Mouse (Mus musculus) midbrain, embryonic 10.5 days (tissue): ENCODE data around the gene Bid. TPM values are rescaled to one million over a fixed set of nuclear protein-coding genes. Genes with fewer than 3 reads are reported as not detected.
A peak's percentile ranks its signal among the peaks of the same experiment; 100 is the strongest.
"Not testable (repeated sequence)": the region's sequence is repeated elsewhere in the genome, so short reads cannot be mapped to it uniquely, and the experiment has no call there.

Experiments used
- DNase-seq: peaks from one replicate; pipeline ENCODE4 v3.0.0-alpha.2; 2017; ENCODE audit warnings: low spot score
- H3K27ac ChIP-seq: fragments of 300-500 bp; sonication (generic); replicated peaks from 2 replicates; pipeline ENCODE4 v1.5.1; 2016; ENCODE audit warnings: mild to moderate bottlenecking
- H3K27me3 ChIP-seq: fragments of 300-500 bp; sonication (generic); 2 replicates; pipeline ENCODE4 v1.6.1; 2016; ENCODE audit warnings: low read depth, mild to moderate bottlenecking; ENCODE audit not compliant: poor library complexity, severe bottlenecking
- H3K36me3 ChIP-seq: fragments of 300-500 bp; sonication (generic); 2 replicates; pipeline ENCODE4 v1.6.1; 2016; ENCODE audit warnings: mild to moderate bottlenecking, moderate library complexity
- H3K4me1 ChIP-seq: fragments of 300-500 bp; sonication (generic); 2 replicates; pipeline ENCODE4 v1.6.1; 2016
- H3K4me3 ChIP-seq: fragments of 300-500 bp; sonication (generic); 2 replicates; pipeline ENCODE4 v1.5.1; 2016; ENCODE audit warnings: mild to moderate bottlenecking, moderate library complexity
- H3K9me3 ChIP-seq: fragments of 300-500 bp; sonication (generic); replicated peaks from 2 replicates; pipeline ENCODE4 v1.6.1; 2016; ENCODE audit warnings: mild to moderate bottlenecking
- WGBS: fragments of 180-500 bp; shearing (Covaris S2); methylation state at CpG from one replicate; pipeline ENCODE4 v1.1.7; 2016; 5-methylcytosine and 5-hydroxymethylcytosine counted together
- polyA plus RNA-seq: library from polyadenylated mRNA; unstranded; fragments of >200 nt; fragmentation: Nextera tagmentation; extraction: Ambion mirVana; gene quantifications from 2 replicates; pipeline ENCODE4 v1.2.1, GENCODE M21; 2016

The Bid gene
- polyA plus RNA-seq, 1 experiment from 2014 or later: 16.6 TPM

DNA sequence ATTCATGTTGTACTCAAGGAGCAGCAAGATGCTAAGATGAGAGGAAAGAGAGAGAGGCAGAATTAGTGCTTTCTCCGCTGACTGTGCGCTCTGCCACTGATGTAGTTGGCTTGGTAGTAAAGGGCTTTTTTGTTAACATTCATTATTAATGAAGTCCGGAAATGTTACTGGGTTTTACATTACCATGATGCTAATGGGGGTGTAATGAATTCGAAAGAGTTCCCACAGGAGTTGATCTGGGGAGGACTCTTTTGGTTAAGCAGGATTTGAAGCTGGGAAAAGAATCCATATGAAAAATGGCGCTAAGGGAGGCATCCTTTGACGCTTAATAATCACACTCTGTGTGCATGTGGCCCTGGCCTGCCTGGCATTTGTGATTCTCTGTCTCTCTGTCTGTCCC is 32.2 kb downstream of the Bid start:
- DNase-seq: no peak
- Histone ChIP-seq H3K4me3 (no peak overlapping the region), H3K9me3 (peaks cover 8% of the 10 kb centered on the region), H3K36me3 (peaks cover 88% of the 10 kb centered on the region), H3K27me3 (no peaks in the 10 kb centered on the region), H3K4me1 (no peaks in the 10 kb centered on the region), H3K27ac (no peak overlapping the region)
- 93% methylated on average over 6 of the region's 6 CpGs for WGBS

DNA sequence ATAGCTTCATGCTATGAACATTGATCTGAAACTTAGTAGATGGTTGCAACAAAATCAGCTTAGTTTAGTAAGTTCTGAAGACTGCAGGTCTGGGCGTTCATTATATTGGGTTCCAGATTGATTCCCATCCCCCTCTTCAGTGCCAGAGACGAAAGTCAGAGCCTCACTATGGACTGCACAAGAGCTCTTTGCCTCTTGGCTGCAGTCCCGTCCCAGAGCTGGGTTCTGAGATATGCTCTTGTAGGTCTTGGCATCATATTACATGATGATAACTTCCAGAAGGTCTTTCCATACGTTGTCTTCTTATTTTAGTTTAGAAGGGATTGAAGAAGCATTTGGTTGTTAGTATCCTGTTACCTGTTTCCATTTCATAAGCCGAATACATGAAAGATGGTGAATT is 37.6 kb downstream of the Bid start:
- Histone ChIP-seq H3K27ac (no peak overlapping the region), H3K9me3 (peaks cover 8% of the 10 kb centered on the region), H3K36me3 (peaks cover 87% of the 10 kb centered on the region), H3K4me3 (no peak overlapping the region), H3K27me3 (no peaks in the 10 kb centered on the region), H3K4me1 (no peaks in the 10 kb centered on the region)
- 87% methylated on average over 5 of the region's 5 CpGs for WGBS
- DNase-seq: no peak

DNA sequence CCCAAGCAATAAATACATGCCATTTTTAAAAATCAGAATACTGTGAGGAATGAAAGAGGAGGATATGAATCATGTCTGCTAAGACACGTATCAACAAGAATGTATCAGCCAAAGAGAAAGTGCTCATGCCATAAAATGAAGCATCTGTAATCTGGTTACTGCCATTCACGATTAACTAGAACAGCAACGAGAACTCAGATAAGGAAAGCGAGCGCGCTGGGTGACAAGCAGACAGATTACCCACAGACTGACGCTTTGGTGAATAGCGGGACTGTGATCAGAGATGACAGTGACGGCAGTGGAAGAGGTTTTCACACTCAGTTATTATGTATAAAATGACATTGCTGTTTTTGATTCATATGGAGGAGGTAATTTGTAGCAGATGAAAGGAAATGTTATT is 42.8 kb downstream of the Bid start:
- Histone ChIP-seq H3K36me3 (peaks cover 58% of the 10 kb centered on the region), H3K9me3 (no peaks in the 10 kb centered on the region), H3K27ac (no peak overlapping the region), H3K27me3 (no peaks in the 10 kb centered on the region), H3K4me1 (no peaks in the 10 kb centered on the region), H3K4me3 (no peak overlapping the region)
- no peak for DNase-seq
- 92% methylated on average over 9 of the region's 9 CpGs for WGBS

DNA sequence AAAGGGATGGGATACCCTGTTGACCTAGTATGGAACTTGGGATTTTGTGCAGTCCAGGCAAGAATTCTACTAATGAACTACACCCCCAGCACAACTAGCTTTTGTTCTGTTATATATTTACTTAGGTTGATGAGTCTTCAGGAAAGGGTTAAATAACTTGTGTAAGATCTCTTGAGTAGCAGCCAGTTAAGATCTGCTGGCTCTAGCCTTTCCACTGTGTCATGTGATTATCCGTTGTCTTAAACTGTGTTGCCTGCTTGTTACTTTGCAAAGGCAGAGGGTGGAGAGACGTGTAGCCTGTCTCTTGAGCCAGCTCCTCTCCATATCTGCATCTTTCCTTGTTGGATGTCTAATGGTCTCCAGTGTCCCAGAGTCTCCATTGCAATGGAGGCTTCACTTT is 45.4 kb downstream of the Bid start:
- 87% methylated on average over 2 of the region's 2 CpGs for WGBS
- no peak overlapping the region for H3K27ac ChIP-seq
- no peak overlapping the region for H3K4me3 ChIP-seq
- H3K9me3 ChIP-seq: no peaks in the 10 kb centered on the region
- H3K36me3 ChIP-seq: peaks cover 49% of the 10 kb centered on the region
- no peaks in the 10 kb centered on the region for H3K27me3 ChIP-seq
- H3K4me1 ChIP-seq: no peaks in the 10 kb centered on the region
- no peak for DNase-seq

DNA sequence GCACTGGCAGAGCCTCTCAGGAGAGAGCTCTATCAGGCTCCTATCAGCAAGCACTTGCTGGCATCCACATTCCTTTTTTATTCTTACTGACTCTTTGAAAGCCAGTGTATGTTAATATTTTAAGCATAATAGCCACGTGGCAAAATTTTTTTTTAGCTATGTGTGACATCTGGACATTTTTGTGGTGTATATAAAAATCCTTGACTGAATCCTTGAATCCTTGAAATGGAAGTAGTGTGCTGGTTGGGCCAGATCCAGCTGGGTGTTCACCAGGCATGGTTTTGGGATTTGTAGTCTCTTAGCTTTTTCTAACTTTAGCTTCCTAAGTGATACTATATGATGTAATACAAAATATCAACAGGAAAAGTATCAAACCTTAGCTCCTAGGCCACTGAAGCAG is 47.8 kb downstream of the Bid start:
- 86% methylated on average over 1 of the region's 1 CpGs for WGBS
- no peaks in the 10 kb centered on the region for H3K27me3 ChIP-seq
- H3K4me1 ChIP-seq: no peaks in the 10 kb centered on the region
- no peaks in the 10 kb centered on the region for H3K9me3 ChIP-seq
- H3K27ac ChIP-seq: no peak overlapping the region
- H3K4me3 ChIP-seq: no peak overlapping the region
- peaks cover 60% of the 10 kb centered on the region for H3K36me3 ChIP-seq
- DNase-seq: no peak

DNA sequence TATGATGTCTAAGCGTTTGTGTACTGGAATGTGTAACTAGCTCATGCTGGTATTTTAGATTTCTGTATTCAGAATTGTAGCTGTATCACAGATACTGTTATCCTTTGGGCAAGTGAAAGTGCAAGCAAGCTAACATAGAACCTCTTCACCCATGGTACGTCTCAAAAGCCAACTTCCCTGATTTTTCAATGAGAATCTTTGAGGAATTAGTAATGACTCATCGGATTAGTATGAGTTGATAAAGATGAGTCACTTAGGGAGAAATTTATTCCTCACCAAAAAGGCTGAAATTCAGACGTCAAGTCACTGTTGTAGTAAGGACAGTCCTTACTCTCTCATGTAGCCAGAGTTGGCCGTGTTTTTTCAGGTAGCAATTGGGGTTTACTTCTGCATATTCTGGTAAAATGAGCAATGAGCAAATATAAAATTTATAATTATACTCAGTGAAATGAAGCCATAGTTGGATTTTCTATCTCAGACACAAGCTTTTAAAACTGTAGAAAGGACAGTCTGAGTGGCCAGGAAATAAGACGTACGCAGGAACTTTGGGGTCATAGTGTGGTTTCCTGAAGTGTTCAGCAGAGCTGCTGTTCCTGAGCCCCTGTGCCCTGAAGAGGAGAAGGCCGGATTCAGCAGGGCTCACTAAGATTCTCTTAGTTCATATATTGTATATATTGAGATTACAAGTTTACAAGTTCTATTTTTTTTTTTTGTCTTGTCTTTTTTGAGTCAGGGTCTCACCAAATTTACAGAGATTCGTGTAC is 50.4 kb downstream of the Bid start:
- no peak for DNase-seq
- Histone ChIP-seq H3K27me3 (no peaks in the 10 kb centered on the region), H3K36me3 (peaks cover 63% of the 10 kb centered on the region), H3K4me1 (no peaks in the 10 kb centered on the region), H3K27ac (no peak overlapping the region), H3K4me3 (no peak overlapping the region), H3K9me3 (no peaks in the 10 kb centered on the region)
- WGBS: 90% methylated on average over 9 of the region's 9 CpGs

DNA sequence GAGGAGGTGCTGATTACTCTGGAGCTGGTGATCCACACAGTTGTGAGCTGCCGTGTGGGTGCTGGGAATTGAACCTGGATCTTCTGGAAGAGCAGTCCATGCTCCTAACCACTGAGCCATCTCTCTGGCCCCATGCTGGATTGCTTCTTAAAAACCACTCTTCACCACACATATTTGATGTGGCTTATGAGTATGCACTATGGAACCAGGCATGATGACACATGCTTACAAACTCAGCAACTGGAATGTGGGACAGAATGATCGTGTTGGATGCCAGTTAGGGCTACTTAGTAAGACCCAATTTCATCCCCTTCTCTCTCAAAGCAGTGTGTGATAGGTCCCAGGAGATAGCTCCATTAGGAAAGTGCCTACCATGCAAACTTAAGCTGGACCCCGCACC is 56.6 kb downstream of the Bid start:
- no peak overlapping the region for H3K4me3 ChIP-seq
- peaks cover 57% of the 10 kb centered on the region for H3K36me3 ChIP-seq
- no peak for DNase-seq
- no peak overlapping the region for H3K27ac ChIP-seq
- no peaks in the 10 kb centered on the region; the same call in 1 of the 2 replicates for H3K9me3 ChIP-seq
- H3K27me3 ChIP-seq: no peaks in the 10 kb centered on the region
- peaks cover 16% of the 10 kb centered on the region for H3K4me1 ChIP-seq
- 97% methylated on average over 3 of the region's 3 CpGs for WGBS

DNA sequence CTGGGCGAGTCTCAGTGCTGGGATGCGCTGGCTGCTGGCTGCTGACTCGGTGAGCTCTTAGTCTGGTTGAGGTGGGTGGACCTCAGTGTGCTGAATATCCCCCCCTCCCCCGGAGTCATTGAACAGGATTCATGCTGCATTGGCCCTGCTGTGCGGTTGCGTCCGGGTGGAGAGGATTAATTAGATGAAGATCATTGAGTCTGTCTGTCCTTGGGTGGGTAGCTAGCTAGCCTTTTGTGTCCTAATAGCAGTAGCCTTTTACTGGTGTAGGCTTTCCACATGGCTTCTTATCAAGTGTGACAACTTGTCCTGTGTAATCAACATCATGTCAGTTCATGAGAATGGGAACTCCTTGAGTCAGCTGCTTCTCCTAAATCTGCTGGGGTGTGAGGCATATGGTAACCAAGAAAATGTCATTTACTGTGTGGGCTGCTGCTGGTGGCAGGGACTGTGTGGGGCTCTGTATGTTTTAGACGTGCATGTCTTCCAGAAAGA is 58.4 kb downstream of the Bid start:
- no peak overlapping the region for H3K27ac ChIP-seq
- no peak overlapping the region for H3K4me3 ChIP-seq
- H3K36me3 ChIP-seq: peaks cover 54% of the 10 kb centered on the region

DNA sequence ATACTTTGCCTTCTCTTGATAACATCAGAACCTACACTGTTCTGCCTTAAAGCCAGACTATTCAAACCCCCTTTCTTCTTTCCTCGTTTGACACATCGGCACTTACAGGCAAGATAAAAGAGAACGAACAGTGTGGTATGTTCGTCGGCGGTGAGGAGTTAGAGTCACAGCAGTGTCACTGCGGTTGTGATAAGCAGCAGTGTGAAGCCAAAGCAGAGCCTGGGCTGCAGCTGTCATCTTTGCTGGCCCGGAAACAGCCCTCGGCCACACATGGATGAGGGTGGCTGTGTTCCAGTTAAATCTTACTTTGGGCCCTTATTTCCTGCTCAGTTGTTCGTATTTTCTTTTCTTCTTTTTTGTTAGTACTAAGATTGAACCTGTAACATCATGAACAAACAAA is 62.2 kb downstream of the Bid start:
- H3K27me3 ChIP-seq: no peaks in the 10 kb centered on the region

More for the DNA sequence above, 58.4 kb downstream of the Bid start:
- H3K27me3 ChIP-seq: no peaks in the 10 kb centered on the region
- WGBS: 48% methylated on average over 8 of the region's 8 CpGs
- peak; percentile 45 for DNase-seq
- peaks cover 16% of the 10 kb centered on the region for H3K4me1 ChIP-seq
- no peaks in the 10 kb centered on the region; the same call in 1 of the 2 replicates for H3K9me3 ChIP-seq

DNA sequence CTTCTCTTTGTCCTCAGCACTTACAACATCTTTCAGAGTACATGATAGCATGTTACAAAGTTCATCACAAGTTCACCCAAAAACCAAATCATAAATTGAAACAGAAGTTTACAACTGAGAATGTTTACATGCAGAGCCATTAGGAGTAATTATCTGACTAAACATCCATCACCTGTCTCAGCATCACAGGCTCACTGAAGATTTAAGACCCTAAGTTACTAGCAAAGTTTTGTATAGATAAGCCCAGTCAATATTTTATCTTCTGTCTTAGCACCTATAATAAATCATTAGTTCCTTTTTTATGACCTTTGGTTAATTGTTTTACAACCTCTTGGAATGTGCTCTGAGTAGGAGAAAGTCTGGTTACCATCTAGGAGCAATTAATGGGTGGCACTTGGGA is 65.9 kb downstream of the Bid start:
- DNase-seq, H3K4me1 ChIP-seq, H3K27ac ChIP-seq, H3K27me3 ChIP-seq, H3K9me3 ChIP-seq, H3K4me3 ChIP-seq: not testable (repeated sequence)
- peaks cover 73% of the 10 kb centered on the region for H3K36me3 ChIP-seq

More for the DNA sequence above, 62.2 kb downstream of the Bid start:
- Histone ChIP-seq H3K4me1 (peaks cover 16% of the 10 kb centered on the region), H3K4me3 (no peak overlapping the region), H3K9me3 (no peaks in the 10 kb centered on the region; the same call in 1 of the 2 replicates), H3K27ac (no peak overlapping the region), H3K36me3 (peaks cover 62% of the 10 kb centered on the region)
- WGBS: 88% methylated on average over 10 of the region's 10 CpGs
- no peak for DNase-seq

Other genes with a start within 250 kb of the Bid start
- gene Slc25a18, start 143.3 kb downstream of the Bid start, polyA plus RNA-seq: 0.35 and 1.2 TPM in 2 replicates
- gene Atp6v1e1, start 94.1 kb downstream of the Bid start, polyA plus RNA-seq: 123 and 133 TPM in 2 replicates
- 46.6 and 48.9 TPM in 2 replicates for gene Bcl2l13, start 80.6 kb downstream of the Bid start, polyA plus RNA-seq
- gene Mical3, start 214.1 kb upstream of the Bid start, polyA plus RNA-seq: 9.0 and 10.2 TPM in 2 replicates